Mouse (Mus musculus) liver, embryonic 14.5 days (tissue): ENCODE data around the gene Igf1r. TPM values are rescaled to one million over a fixed set of nuclear protein-coding genes. Genes with fewer than 3 reads are reported as not detected.

ENCODE experiments used
- ATAC-seq: fragments of 200-750 bp; cut with Nextera tagmentation; 2 replicates; pipeline ENCODE4 v1.8.0; 2017; ENCODE audit warnings: moderate number of reproducible peaks, mild to moderate bottlenecking, moderate library complexity; ENCODE audit not compliant: insufficient read depth
- DNase-seq, 3 experiments: peaks; one replicate each; pipeline ENCODE4 v3.0.0-alpha.2; 2012 to 2013; ENCODE audit warnings: low read depth in 3 of 3, low spot score in 3 of 3
- H3K27ac ChIP-seq: fragments of 300-500 bp; sonication (generic); 2 replicates; pipeline ENCODE4 v1.5.1; 2014; ENCODE audit warnings: moderate library complexity, mild to moderate bottlenecking, control low read depth, inconsistent platforms
- H3K27me3 ChIP-seq: fragments of 300-500 bp; sonication (generic); 2 replicates; pipeline ENCODE4 v1.6.1; 2014; ENCODE audit warnings: mild to moderate bottlenecking, low read length, moderate library complexity; ENCODE audit not compliant: control insufficient read depth, insufficient read depth
- H3K36me3 ChIP-seq: fragments of 300-500 bp; sonication (generic); replicated peaks from 2 replicates; pipeline ENCODE4 v1.6.1; 2014; ENCODE audit warnings: low read depth; ENCODE audit not compliant: control insufficient read depth, insufficient read depth
- H3K4me1 ChIP-seq, 2 experiments: fragments of 200-500 bp in 1 of 2; fragments of 300-500 bp in 1 of 2; sonication (generic) in 1 of 2; replicated peaks; 2 replicates each; pipeline ENCODE4 v1.6.1; 2012 to 2014; ENCODE audit warnings: antibody characterized with exemption in 1 of 2, inconsistent platforms in 1 of 2, low read length in 1 of 2; ENCODE audit not compliant: control insufficient read depth in 2 of 2, insufficient read depth in 2 of 2
- H3K4me2 ChIP-seq: fragments of 300-500 bp; sonication (generic); 2 replicates; pipeline ENCODE4 v1.6.1; 2014; ENCODE audit warnings: low read depth, mild to moderate bottlenecking, control low read depth, moderate library complexity
- H3K4me3 ChIP-seq, 2 experiments: fragments of 200-500 bp in 1 of 2; fragments of 300-500 bp in 1 of 2; sonication (generic) in 1 of 2; 2 replicates each; pipeline ENCODE4 v1.5.1; 2012 to 2014; ENCODE audit warnings: low read depth in 2 of 2, low read length in 2 of 2, mild to moderate bottlenecking in 2 of 2, control low read depth in 1 of 2, inconsistent platforms in 1 of 2, moderate library complexity in 1 of 2; ENCODE audit not compliant: insufficient read depth in 1 of 2
- H3K9ac ChIP-seq: fragments of 300-500 bp; sonication (generic); replicated peaks from 2 replicates; pipeline ENCODE4 v1.6.1; 2014; ENCODE audit warnings: mild to moderate bottlenecking, control low read depth, moderate library complexity
- H3K9me3 ChIP-seq: fragments of 300-500 bp; sonication (generic); 2 replicates; pipeline ENCODE4 v1.6.1; 2016; ENCODE audit warnings: low read length, mixed read lengths; ENCODE audit not compliant: control insufficient read depth
- CTCF ChIP-seq: IDR thresholded peaks from 2 replicates; pipeline ENCODE4 v1.5.1; 2016; ENCODE audit warnings: antibody characterized with exemption, low read depth, control low read depth
- EP300 ChIP-seq: IDR thresholded peaks from 2 replicates; pipeline ENCODE4 v1.6.1; 2016; ENCODE audit warnings: antibody characterized with exemption, low read depth
- WGBS: fragments of 180-500 bp; shearing (Covaris S2); extraction: QIAGEN DNeasy Blood & Tissue Kit; methylation state at CpG from one replicate; pipeline ENCODE4 v1.1.7; 2014; ENCODE audit not compliant: insufficient replicate concordance; 5-methylcytosine and 5-hydroxymethylcytosine counted together
- polyA plus RNA-seq, 2 experiments: library from polyadenylated mRNA; depleted of rRNA in 1 of 2; stranded (reverse) in 1 of 2; unstranded in 1 of 2; fragments of >200 nt; fragmentation: Nextera tagmentation in 1 of 2; extraction: Ambion mirVana in 1 of 2; gene quantifications; 2 replicates each; pipeline versions ENCODE4 v1.2.1 to v1.2.3; 2012 to 2014

Gene Igf1r
- polyA plus RNA-seq, 2 experiments = 2.3 to 2.5 TPM

DNA sequence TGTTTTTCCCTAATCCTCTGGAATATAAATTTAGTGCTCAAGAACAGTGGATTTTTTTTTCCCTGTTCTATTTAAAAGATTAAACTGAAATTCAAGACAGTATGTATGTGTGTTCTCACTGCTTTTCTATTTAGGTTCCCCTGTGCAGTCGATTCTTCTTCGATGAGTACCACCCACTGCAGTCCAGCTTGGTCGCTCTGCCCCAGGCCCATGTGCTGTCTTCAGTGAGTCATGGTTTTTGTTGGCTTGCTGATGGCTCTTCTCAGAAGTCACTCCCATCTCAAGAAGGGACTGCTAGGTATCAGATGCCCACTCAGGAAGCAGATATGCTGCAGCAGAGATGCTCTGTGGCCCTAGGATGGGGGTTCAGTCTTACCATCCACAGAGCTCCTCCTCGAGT is 95.9 kb downstream of the Igf1r start:
- H3K36me3 ChIP-seq = no peaks in the 10 kb centered on the region
- DNase-seq (no peak), ATAC-seq (no peak)
- no peak for TF ChIP-seq CTCF
- no peak for TF ChIP-seq EP300
- H3K9me3 ChIP-seq = no peaks in the 10 kb centered on the region
- no peaks in the 10 kb centered on the region for H3K27me3 ChIP-seq
- H3K9ac ChIP-seq = no peak overlapping the region
- H3K4me2 ChIP-seq = no peak overlapping the region
- H3K4me1 ChIP-seq = peaks cover 0 to 10% of the 10 kb centered on the region in 2 experiments; a peak in 2 of 4 replicates
- H3K27ac ChIP-seq = no peak overlapping the region
- 74% methylated on average over 4 of the region's 4 CpGs for WGBS
- no peak overlapping the region for H3K4me3 ChIP-seq

DNA sequence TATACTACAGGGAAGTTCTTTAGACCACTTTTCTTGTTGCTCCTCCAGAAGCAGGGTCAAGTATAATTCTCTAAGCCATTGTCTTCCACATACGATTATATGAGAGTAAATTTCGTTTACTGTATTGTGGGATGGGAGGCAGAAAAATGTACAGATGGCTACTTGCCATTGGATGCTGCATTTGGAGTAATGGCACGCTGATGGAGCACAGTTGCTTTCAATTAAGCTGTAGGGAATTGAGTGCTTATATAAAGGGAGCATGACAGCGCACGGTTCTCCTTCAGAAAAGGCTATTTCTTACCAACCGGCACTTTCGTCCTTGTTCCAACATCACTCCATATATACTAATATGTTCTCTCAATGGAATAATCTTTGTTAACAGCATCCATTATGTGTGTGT is 96.4 kb downstream of the Igf1r start:
- Histone ChIP-seq H3K27ac (no peak overlapping the region), H3K4me2 (no peak overlapping the region), H3K9me3 (no peaks in the 10 kb centered on the region), H3K4me1 (peaks cover 0 to 10% of the 10 kb centered on the region in 2 experiments; a peak in 2 of 4 replicates), H3K9ac (no peak overlapping the region), H3K36me3 (no peaks in the 10 kb centered on the region), H3K27me3 (no peaks in the 10 kb centered on the region), H3K4me3 (no peak overlapping the region)
- 84% methylated on average over 7 of the region's 7 CpGs for WGBS
- no peak for ATAC-seq
- TF ChIP-seq EP300 = no peak
- no peak for TF ChIP-seq CTCF
- no peak for DNase-seq

DNA sequence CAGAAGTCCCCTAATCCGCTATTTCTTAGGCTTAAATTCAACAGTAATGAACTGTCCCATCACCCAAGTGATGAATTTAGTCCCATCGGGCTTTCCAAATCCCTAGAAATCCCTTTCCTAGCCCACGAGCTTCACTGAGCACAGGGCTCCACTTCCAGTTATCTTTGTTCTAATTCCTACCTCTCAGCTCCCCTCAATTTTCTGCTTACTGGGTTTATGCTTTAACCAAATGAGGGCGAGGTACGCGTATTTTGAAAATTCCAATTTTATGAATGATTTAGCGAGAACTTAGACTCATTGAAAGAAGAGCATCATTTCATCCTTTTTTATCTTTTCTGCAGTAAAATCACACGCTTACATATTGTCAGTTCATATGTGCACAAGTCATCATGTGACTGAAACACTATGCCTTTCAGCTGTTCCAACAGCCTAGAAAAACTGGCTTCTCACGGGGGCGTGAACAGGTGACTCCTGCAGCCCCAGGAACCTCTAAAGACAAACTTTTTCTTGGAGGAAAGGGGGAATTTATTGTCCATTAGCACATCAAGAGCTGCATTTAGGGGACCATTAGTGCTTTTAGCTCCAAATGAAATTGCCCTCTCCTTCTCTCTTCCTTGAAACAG is 100.5 kb downstream of the Igf1r start:
- Histone ChIP-seq H3K4me3 (no peak overlapping the region), H3K4me1 (peaks cover 0 to 11% of the 10 kb centered on the region in 2 experiments; a peak in 3 of 4 replicates), H3K4me2 (no peak overlapping the region), H3K36me3 (no peaks in the 10 kb centered on the region), H3K9ac (no peak overlapping the region), H3K27ac (no peak overlapping the region), H3K27me3 (no peaks in the 10 kb centered on the region), H3K9me3 (no peaks in the 10 kb centered on the region)
- TF ChIP-seq EP300 (no peak), CTCF (no peak)
- no peak for ATAC-seq
- WGBS = 82% methylated on average over 10 of the region's 10 CpGs
- no peak for DNase-seq

DNA sequence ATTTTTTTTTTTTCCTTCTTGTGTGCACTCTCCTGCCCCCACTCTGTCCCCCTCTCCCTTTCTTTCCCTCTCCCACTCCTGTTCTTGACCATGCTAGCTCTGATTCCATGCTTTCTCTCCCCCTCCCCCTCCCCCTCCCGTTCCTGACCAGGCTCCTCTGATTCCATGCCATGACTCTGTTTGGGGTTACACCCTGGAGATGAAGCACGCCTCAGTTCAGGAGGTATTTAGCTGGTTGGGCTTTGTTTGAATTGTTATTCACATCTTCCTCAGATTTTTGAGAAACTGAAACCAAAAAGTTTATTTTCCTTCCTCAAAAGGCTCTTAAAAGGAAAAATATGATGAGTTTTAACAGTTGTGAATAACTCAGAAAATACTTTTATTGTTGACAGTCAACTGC is 101.9 kb downstream of the Igf1r start:
- Histone ChIP-seq H3K9ac (no peak overlapping the region), H3K4me3 (no peak overlapping the region), H3K27me3 (no peaks in the 10 kb centered on the region), H3K4me2 (no peak overlapping the region), H3K27ac (no peak overlapping the region), H3K4me1 (peaks cover 0 to 9% of the 10 kb centered on the region in 2 experiments; a peak in 3 of 4 replicates), H3K36me3 (no peaks in the 10 kb centered on the region), H3K9me3 (no peaks in the 10 kb centered on the region)
- ATAC-seq (no peak), DNase-seq (no peak)
- WGBS = 33% methylated on average over 2 of the region's 2 CpGs
- TF ChIP-seq CTCF (no peak), EP300 (no peak)

DNA sequence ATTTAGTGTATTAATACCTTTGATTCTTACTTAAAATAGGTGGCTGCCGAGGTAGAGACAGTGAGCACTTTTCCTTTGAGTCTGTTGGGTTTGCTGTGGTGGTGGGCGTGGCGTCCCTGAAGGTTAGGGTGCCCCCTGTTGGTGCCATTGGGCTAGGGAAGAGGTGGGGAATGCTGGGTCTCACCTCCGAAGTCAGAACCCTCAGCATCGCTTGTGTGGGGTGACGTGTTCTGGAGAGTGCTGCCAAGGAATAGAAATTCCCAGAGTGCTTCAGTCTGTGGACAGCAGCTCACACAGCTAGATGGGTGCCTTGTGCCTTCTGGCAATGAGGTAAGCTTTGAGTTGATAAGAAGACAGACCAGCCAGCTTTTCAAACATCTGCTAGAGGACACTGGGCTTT is 102.3 kb downstream of the Igf1r start:
- Histone ChIP-seq H3K9me3 (no peaks in the 10 kb centered on the region), H3K27ac (no peak overlapping the region), H3K27me3 (no peaks in the 10 kb centered on the region), H3K9ac (no peak overlapping the region), H3K36me3 (no peaks in the 10 kb centered on the region), H3K4me3 (no peak overlapping the region), H3K4me2 (no peak overlapping the region), H3K4me1 (peaks cover 0 to 9% of the 10 kb centered on the region in 2 experiments; a peak in 3 of 4 replicates)
- no peak for ATAC-seq
- TF ChIP-seq EP300 = no peak
- TF ChIP-seq CTCF = peak; percentile 75
- 54% methylated on average over 6 of the region's 6 CpGs for WGBS
- no peak for DNase-seq
